Mouse (Mus musculus): ENCODE data around the gene Abca17. TPM values are rescaled to one million over a fixed set of nuclear protein-coding genes. Genes with fewer than 3 reads are reported as not detected.
A peak's percentile ranks its signal among the peaks of the same experiment; 100 is the strongest.

The Abca17 gene
- polyA plus RNA-seq (2012; rRNA removed): 0.86 and 1.3 TPM in 2 replicates

DNA sequence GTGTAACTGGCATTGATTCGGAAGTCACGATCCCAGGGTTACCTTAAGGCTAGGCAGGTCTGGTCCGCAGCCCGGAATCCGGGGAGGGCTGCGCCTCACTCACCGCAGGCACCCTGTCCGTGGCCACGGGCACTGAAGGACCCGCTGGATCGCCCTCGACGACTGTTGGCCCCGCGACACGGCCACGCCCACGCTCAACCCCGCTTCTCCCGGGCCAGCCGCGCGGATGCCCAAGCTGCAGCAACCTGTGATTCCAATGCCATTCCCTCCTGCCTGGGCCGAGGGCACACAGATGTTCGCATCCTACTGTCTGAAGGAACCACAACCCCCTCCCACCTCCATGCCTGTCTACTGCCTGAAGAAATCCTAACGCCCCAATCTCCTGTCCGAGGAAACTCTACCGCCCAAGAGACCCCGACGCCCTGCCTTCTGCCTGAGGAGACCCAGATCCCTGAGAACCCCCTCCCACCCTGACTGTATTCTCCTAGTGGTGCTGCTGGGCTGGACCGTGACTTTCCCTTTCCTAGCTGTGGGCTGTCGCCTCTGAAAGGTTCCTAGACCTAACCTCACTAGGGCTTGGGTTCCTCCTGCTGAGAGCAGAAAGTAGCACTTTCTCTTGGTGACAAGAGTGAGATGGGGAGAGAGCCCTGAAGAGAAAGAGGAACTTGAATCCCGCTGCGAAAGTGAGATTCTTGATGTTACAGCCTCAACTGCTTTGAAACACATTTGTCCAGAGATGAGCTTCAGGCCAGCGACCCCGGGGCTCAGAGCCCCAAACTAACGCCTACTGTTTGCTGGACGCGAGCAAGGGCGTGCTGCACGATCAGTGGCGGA, at the start of gene Abca17:
Abca17 (minus strand) TSS at position 143 of the 834 bp plus-strand sequence.
- Histone ChIP-seq H3K4me3 (ENCODE audit: insufficient read depth, low read length) (peak within 1 kb of the TSS; percentile 63), H3K27ac (ENCODE audit: insufficient read depth, low read length) (no peak within 1 kb of the TSS), H3K4me1 (ENCODE audit: control insufficient read depth, insufficient read depth, low read length) (peaks cover 5% of the 10 kb centered on the region)
- TF ChIP-seq POLR2A (IDR thresholded peaks at IDR 0.05; ENCODE audit: extremely low read depth, insufficient read depth, low read length) (no peak), CTCF (IDR thresholded peaks at IDR 0.05; ENCODE audit: extremely low read depth, insufficient read depth, low read length) (no peak)

DNA sequence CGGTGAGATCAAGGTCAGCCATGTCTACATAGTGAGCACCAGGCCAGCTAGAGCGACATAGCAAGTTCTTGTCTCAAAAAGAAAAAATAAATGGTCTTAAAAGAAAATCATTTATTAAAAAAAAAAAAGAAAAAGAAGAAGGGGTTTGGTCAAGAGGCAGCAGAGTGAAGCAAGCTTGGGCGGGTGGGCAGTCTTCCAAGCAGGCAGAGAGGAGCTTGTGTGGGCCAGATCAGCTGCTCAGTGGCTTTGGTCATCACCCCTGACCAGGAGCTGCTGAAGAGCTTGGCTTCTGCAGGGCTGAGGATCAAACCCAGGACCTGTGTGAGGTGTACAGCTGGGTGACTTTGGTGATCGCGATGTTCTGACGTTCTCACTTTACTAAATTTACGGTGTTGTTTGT, 43.6 kb upstream of the Abca17 start:
- Histone ChIP-seq H3K4me3 (ENCODE audit: insufficient read depth, low read length) (no peak overlapping the region), H3K27ac (ENCODE audit: insufficient read depth, low read length) (no peak overlapping the region), H3K4me1 (ENCODE audit: control insufficient read depth, insufficient read depth, low read length) (no peaks in the 10 kb centered on the region)
- TF ChIP-seq POLR2A (IDR thresholded peaks at IDR 0.05; ENCODE audit: extremely low read depth, insufficient read depth, low read length) (no peak), CTCF (IDR thresholded peaks at IDR 0.05; ENCODE audit: extremely low read depth, insufficient read depth, low read length) (no peak)

DNA sequence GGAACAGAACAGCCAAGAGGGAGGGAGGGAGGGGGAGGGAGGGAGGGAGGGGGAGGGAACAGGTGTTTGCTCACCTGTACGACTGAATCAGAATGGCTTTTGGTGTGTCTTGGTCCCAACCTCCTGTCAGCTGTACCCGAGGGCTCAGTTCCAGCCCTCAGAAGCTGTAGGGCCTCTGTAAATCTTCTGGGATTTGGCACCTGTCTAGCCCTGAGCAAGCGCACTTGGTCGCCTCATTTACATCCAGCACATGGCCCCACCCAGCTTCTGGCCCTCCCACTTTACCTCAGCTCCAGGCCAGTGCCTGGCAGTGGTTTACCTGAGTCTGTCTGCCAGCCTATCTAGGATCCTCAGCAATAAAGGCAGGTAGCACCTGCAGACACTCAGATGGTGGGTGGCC, 42.7 kb upstream of the Abca17 start:
- Histone ChIP-seq H3K27ac (ENCODE audit: insufficient read depth, low read length) (no peak overlapping the region), H3K4me1 (ENCODE audit: control insufficient read depth, insufficient read depth, low read length) (no peaks in the 10 kb centered on the region), H3K4me3 (ENCODE audit: insufficient read depth, low read length) (no peak overlapping the region)
- TF ChIP-seq CTCF (IDR thresholded peaks at IDR 0.05; ENCODE audit: extremely low read depth, insufficient read depth, low read length): no peak
- no peak for TF ChIP-seq POLR2A (IDR thresholded peaks at IDR 0.05; ENCODE audit: extremely low read depth, insufficient read depth, low read length)

DNA sequence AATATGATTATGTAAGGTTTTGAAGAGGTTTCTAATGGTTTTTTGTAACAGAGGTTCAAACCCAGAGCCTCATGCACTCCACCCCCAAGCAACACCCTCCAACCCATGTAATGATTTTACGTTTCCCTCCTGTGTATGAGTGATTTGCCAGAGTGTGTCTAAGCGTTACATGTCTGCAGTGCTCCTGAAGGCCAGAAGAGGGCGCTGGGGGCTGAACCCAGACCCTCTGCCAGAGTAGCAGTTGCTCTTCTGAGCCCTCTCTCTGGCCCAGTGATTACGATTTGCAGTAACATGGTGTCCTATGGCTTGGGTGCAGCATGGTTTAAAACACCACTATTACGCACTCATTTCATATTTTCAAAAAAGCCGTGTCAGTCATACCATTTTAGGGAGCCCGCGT, 40.3 kb upstream of the Abca17 start:
- H3K4me1 ChIP-seq (ENCODE audit: control insufficient read depth, insufficient read depth, low read length): no peaks in the 10 kb centered on the region
- no peak overlapping the region for H3K4me3 ChIP-seq (ENCODE audit: insufficient read depth, low read length)
- no peak overlapping the region for H3K27ac ChIP-seq (ENCODE audit: insufficient read depth, low read length)
- no peak for TF ChIP-seq POLR2A (IDR thresholded peaks at IDR 0.05; ENCODE audit: extremely low read depth, insufficient read depth, low read length)
- TF ChIP-seq CTCF (IDR thresholded peaks at IDR 0.05; ENCODE audit: extremely low read depth, insufficient read depth, low read length): peak; percentile 42

DNA sequence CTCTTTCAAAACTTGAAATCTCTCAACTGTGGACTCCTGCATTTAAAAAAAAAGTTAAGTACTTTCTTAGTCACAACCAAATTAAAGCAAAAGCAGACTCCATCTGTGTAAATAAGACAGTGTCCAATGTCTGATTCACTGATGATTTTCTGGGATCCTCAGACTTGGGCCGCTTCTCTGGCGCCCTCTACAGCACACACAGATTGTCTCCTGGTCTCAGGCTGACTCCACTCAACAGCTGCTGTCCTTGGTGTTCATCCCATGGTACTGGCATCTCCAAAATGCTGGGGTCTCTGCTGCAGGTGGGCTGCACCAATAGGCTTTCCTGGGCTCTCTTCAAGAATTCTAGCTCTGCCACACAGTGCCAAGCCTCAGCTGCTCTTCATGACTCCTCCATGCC, 39.0 kb upstream of the Abca17 start:
- H3K27ac ChIP-seq (ENCODE audit: insufficient read depth, low read length): no peak overlapping the region
- no peaks in the 10 kb centered on the region for H3K4me1 ChIP-seq (ENCODE audit: control insufficient read depth, insufficient read depth, low read length)
- no peak for TF ChIP-seq POLR2A (IDR thresholded peaks at IDR 0.05; ENCODE audit: extremely low read depth, insufficient read depth, low read length)
- TF ChIP-seq CTCF (IDR thresholded peaks at IDR 0.05; ENCODE audit: extremely low read depth, insufficient read depth, low read length): peak; percentile 76
- no peak overlapping the region for H3K4me3 ChIP-seq (ENCODE audit: insufficient read depth, low read length)

DNA sequence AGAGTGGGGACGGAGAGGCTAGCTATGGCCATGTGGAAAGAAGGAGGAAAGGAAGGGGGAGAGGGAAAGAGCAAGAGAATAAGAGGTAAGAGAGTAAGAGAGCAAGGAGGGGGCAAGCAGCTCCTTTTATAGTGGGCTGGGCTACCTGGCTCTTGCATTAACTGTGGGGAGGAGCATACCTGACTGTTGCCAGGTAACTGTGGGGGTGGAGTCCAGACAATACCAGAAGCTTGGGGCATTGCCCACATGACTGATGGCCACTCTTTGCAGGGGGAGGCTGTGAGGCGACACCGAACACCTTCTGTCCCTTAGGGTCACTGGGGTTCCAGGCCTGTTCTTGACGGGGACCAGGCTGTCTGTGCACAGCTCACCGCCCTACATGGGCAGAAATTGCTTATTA, 37.8 kb upstream of the Abca17 start:
- TF ChIP-seq CTCF (IDR thresholded peaks at IDR 0.05; ENCODE audit: extremely low read depth, insufficient read depth, low read length): no peak
- no peak for TF ChIP-seq POLR2A (IDR thresholded peaks at IDR 0.05; ENCODE audit: extremely low read depth, insufficient read depth, low read length)
- H3K4me3 ChIP-seq (ENCODE audit: insufficient read depth, low read length): no peak overlapping the region
- H3K4me1 ChIP-seq (ENCODE audit: control insufficient read depth, insufficient read depth, low read length): no peaks in the 10 kb centered on the region
- H3K27ac ChIP-seq (ENCODE audit: insufficient read depth, low read length): no peak overlapping the region

DNA sequence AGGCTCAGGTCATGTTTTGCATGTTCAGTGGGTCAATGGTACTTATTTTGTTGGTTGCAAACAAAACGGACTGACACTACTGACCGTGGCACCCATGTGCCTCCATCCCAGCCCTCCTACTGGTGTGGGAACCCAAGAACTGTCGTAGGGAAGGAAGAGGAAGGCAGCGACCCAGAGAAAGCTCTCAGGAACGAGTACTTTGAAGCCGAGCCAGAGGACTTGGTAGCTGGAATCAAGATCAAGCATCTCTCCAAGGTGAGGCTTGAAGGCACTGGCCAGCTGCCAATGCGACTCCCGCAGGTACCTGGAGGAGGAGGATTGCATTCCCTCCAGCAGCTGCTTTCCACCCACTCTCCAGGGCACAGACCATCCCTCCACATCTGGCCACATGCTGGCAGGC, 32.9 kb upstream of the Abca17 start:
- TF ChIP-seq POLR2A (IDR thresholded peaks at IDR 0.05; ENCODE audit: extremely low read depth, insufficient read depth, low read length): no peak
- no peak for TF ChIP-seq CTCF (IDR thresholded peaks at IDR 0.05; ENCODE audit: extremely low read depth, insufficient read depth, low read length)
- H3K4me3 ChIP-seq (ENCODE audit: insufficient read depth, low read length): no peak overlapping the region
- H3K27ac ChIP-seq (ENCODE audit: insufficient read depth, low read length): no peak overlapping the region
- no peaks in the 10 kb centered on the region for H3K4me1 ChIP-seq (ENCODE audit: control insufficient read depth, insufficient read depth, low read length)

DNA sequence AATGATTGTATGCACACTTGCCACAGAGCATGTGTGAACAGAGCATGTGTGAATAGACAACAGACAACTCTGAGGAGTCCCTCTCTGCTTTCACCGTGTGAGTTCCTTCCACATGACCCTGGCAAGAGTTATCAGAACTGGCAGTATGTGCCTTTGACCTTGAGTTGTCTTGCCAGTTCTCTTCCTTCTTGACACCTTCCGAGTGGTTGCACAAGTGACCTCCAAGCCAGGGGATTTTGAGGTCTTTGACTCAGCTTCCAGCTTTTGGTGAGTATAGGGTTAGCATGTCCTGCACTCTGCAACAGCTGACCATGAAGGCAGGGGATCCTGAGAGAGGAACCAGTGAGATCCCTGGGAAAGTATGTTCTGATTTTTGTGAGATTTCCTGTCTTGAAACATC, 27.6 kb upstream of the Abca17 start:
- Histone ChIP-seq H3K4me3 (ENCODE audit: insufficient read depth, low read length) (no peak overlapping the region), H3K4me1 (ENCODE audit: control insufficient read depth, insufficient read depth, low read length) (no peaks in the 10 kb centered on the region), H3K27ac (ENCODE audit: insufficient read depth, low read length) (no peak overlapping the region)
- TF ChIP-seq POLR2A (IDR thresholded peaks at IDR 0.05; ENCODE audit: extremely low read depth, insufficient read depth, low read length) (no peak), CTCF (IDR thresholded peaks at IDR 0.05; ENCODE audit: extremely low read depth, insufficient read depth, low read length) (no peak)

DNA sequence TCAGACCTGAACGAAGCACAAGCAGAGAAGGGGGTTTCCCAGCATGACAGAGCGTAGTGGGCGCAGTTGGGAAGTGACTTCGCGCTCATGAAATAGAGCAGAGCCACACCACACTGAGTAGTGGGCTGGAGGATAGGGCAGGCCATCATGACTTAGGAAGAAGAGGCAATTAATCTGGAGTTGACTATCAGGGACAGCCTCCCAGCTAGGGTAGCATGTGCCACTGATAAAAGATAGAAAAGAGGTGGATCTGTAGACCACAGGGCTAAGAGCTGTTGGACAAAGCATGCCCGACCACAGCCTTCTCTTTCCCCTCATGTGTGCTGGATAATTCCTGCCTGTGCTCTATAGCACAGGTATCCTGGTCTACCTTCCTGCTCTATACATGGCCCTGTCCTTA, 25.0 kb upstream of the Abca17 start:
- Histone ChIP-seq H3K27ac (ENCODE audit: insufficient read depth, low read length) (no peak overlapping the region), H3K4me1 (ENCODE audit: control insufficient read depth, insufficient read depth, low read length) (no peaks in the 10 kb centered on the region), H3K4me3 (ENCODE audit: insufficient read depth, low read length) (no peak overlapping the region)
- no peak for TF ChIP-seq POLR2A (IDR thresholded peaks at IDR 0.05; ENCODE audit: extremely low read depth, insufficient read depth, low read length)
- no peak for TF ChIP-seq CTCF (IDR thresholded peaks at IDR 0.05; ENCODE audit: extremely low read depth, insufficient read depth, low read length)

DNA sequence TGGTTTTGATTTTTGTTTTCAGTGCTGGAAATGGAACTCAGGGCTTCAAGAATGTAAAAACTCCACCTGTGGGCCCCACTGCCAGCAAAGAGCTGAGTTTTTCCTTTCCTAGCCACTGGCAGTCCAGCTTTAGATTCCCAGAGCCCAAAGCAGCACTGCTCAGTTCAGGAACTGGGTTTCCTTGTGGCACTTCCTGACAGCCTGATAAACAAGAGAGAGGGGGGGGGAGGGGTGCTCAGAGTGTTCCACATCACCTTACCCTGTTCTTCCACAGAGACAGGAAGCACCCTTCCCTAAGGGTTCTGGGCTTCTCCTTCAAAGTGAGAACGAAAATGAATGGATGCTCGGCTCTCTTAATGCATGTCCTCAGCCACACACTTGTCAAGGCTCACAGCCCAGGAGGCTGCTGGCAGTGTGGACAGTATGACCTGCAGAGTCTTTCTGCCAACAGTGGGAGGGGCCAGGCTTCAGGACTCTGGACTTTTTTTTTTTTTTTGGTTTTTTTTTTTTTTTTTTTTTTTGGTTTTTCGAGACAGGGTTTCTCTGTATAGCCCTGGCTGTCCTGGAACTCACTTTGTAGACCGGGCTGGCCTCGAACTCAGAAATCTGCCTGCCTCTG, 24.3 kb upstream of the Abca17 start:
- no peak overlapping the region for H3K27ac ChIP-seq (ENCODE audit: insufficient read depth, low read length)
- no peak overlapping the region for H3K4me3 ChIP-seq (ENCODE audit: insufficient read depth, low read length)
- no peaks in the 10 kb centered on the region for H3K4me1 ChIP-seq (ENCODE audit: control insufficient read depth, insufficient read depth, low read length)
- TF ChIP-seq CTCF (IDR thresholded peaks at IDR 0.05; ENCODE audit: extremely low read depth, insufficient read depth, low read length): no peak
- no peak for TF ChIP-seq POLR2A (IDR thresholded peaks at IDR 0.05; ENCODE audit: extremely low read depth, insufficient read depth, low read length)
